Mouse (Mus musculus) T-helper 17 cell (primary cell): Measurements from ENCODE around the gene Kdelc2.

Experiments
- in situ Hi-C, 2 experiments: fragments of 300-600 bp; cut with MboI, MseI; formaldehyde crosslinking; loops; 1 replicate in 1 of 2; 2 replicates in 1 of 2; pipeline ENCODE4 v1.15.1; 2025; ENCODE audit warnings: high pct_unique_total_duplicates in 2 of 2

The Kdelc2 gene

DNA sequence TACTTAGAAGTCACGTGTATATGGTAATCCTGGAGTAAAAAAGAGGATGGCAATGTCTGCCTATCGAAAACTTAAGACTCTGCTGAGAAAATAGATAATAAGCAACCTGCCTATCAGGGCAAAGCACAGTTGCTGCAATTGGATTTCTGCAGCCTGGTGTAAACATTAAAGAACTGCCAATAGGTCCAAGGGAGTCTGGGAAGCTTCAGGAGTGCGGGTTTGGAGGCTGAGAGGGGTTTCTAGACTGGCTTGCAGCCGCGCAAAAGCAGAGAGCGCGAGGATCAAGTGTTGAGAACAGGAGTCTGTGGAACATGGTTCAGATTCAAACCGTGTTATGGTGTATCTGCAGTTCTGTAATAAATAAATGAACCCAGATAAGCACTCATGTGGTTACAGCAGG is 1.0 kb downstream of the Kdelc2 start:
- in situ Hi-C loops: no loop called here

DNA sequence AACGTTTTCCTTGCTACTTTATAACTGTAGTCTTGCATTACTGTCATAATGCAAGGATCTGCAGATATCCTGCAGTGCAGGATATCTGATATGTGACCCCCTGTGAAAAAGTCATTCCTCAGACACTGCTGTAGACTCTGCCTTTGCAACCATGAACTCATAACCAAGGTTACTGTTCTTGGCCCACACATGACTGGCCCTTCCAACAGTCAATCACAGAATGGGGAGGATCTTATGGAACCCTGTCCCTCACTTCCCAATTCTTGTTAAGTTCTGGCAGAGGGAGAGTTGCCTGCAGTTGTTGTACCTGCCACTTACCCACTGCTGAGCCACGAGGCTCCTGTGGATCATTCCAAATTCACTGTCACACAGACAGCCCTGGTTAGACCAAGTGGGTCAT is 3.6 kb downstream of the Kdelc2 start:
- in situ Hi-C loops: no loop called here

DNA sequence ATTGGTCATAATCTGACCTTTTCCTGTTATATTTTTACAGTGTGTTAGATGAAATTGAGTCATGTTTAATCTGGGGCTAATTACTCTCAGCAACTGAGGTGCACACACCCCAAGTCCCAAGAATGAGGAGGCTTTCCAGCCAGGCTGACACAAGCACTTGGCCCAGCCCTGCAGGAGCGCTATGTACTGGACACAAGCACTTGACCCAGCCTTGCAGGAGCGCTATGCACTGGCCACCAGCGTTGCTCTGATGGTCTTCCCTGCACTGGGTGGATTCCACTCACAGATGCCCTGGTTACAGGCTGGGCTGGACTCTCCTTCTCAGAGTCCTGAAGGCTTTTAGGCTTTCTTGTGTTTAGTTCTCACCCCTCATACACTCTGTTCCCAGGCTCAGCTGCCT is 5.3 kb downstream of the Kdelc2 start:
- in situ Hi-C loops: no loop called here

DNA sequence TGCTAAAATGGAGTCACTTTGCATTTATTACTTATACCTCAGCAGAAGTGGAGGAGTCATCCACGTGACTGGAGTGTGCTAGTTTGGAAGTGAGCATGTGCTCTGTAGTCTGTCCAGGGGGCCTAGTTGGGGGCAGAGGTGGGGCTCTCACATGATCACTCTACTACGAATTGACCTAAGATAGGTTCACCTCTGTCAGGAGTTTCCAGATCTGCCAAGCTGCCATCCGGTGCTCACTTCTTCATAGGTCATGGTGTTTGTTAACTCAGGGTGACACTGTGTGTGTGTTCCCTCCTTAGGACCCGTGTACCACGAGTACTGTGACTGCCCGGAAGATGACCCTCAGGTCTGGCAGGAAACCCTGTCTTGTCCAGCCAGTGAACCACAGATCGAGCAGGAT is 6.3 kb downstream of the Kdelc2 start:
- in situ Hi-C loops: loop anchor here (5.0 kb wide), 1 partner anchor 133 kb away; no protein-coding TSS in a partner anchor

DNA sequence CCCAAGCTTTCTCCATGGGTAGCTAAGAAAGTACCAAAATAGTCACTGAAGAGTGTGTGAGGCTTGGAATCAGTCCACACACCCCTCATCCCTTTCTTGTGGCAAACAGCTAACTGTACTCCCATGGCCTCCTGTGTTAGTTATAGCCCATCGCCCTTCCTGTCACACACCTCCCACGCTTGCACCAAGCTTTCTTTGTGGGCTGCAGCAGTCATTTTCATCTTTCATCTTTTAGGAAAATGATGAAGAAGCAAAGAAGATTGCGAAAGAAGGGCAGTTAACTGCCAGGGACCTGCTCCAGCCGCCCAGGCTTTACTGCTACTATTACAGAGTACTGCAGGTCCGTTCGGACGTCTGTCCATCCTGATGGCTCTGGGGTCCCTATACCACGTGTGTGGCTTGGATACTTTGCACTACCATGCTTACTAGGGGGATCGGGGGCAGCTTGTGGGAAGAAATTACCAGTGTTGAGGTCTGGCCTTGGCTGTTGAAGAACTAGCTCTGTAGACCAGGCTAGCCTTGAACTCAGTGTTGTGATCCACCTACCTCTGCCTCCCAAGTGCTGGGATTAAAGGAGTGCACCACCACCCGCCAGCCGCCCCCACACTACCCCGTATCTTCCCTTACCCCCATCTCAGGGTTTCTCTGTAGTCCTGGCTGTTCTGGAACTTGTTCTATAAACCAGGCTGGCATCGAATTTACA is 14.0 kb downstream of the Kdelc2 start:
- in situ Hi-C loops: no loop called here

DNA sequence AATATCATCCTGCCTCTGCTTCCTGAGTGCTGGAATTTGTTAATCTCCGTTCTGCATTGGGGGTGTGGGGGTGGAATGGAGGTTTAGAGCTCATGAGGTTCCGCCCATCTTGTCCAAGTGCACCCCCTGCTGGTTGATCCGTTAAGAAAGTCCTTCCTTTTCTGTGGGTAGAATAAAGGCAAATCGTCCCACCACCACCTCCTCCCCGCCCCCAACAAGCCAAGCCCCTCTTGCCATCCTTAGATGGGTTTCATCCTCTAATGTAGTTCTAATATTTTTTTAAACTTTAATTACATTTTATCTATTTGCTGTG is 14.5 kb downstream of the Kdelc2 start:
- in situ Hi-C loops: no loop called here

DNA sequence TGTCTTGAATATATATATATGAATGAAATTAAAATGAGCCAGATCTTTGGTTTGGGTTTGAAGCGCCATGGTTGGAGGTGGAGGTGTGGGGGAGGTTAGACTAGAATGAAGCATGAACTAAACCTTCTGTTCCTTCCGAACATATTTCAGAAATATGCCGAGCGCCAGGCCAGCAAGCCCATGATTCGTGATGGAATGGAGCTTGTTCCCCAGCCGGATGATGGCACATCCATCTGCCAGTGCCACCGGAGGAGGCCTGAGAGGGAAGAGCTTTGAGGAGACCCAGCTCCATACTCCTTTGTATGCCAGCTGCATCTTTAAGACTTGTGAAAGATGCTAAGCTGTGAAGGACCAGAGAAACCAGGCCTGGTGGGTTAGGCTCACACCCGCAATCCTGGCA is 15.7 kb downstream of the Kdelc2 start:
- in situ Hi-C loops: no loop called here

DNA sequence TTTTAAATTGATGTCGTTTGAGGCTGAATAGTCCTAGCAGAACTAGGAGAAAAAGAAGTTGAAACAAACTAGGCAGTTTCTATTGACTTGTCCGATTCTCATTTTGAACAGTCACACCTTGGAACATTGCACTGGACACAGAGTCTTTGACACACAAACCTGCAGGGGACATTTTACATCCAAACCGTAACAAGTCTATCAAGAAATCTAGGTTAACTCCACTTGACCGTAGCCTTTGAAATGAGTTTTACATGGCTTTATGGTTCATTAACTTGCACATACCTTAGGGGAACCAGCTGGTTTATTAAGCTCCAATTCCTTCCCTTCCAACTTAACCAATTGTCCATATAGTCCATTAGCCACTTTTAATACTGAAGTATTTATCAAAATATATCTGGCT is 16.9 kb downstream of the Kdelc2 start:
- in situ Hi-C loops: no loop called here

DNA sequence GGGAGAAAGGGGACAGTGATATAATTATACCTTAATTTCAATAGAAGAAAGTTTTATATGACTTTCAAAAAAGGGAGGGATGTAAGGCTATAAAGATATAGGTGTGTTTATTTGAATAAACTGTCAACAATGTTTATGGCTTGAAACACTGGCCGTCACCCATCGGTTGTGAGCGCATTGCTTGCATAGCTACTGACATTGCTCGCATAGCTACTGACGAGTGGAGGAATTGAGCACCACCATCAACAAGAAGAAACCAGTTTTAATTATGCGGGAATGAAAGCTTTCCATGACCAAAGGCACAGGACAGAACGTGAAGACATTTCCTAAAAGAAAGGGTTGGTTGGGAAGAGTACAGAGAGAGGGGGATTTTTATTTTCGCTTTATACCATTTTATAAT is 17.3 kb downstream of the Kdelc2 start:
- in situ Hi-C loops: no loop called here

DNA sequence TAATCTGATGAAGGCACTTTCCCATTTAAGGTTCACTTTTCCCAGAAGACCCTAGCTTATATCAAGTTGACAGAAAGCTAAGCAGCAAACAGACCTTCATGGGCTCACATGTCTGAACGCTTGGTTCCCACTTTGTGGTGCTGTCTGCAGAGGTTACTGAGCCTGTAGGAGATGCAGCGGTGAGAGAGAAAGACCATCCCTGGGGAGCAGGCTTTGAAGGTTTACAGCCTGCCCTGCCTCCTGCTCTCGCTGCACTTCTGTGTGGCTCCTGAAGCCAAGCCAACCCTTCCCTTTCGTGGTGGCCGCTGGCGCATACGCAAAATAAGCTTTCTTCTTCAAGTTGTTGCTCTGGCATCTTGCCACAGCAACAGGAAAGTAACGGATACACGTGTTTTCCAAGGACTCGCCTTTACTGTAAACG is 18.5 kb downstream of the Kdelc2 start, which contains the start of gene 4930550C14Rik:
TSS of gene 4930550C14Rik (plus strand) at position 35 of the 421 bp plus-strand sequence.
- in situ Hi-C loops: no loop called here

DNA sequence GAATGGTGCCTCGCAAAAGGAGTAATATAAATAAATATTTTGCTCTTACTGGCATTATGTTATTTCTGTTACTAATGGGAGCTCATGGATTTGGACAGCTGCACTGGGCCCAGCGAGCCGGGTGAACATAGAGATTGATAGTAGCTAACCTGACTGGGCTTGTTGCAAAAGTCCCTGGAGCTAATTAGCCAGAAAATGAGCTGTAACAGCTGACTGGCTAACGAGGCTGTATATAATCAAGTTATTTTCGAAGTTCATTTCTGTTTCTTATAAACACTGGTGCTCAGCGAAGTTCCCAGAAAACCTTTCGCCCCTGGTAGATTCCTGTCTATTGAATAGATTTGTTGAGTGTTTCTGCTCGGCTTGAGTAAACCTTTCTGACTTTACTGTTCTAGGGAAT is 19.2 kb downstream of the Kdelc2 start:
- in situ Hi-C loops: no loop called here

DNA sequence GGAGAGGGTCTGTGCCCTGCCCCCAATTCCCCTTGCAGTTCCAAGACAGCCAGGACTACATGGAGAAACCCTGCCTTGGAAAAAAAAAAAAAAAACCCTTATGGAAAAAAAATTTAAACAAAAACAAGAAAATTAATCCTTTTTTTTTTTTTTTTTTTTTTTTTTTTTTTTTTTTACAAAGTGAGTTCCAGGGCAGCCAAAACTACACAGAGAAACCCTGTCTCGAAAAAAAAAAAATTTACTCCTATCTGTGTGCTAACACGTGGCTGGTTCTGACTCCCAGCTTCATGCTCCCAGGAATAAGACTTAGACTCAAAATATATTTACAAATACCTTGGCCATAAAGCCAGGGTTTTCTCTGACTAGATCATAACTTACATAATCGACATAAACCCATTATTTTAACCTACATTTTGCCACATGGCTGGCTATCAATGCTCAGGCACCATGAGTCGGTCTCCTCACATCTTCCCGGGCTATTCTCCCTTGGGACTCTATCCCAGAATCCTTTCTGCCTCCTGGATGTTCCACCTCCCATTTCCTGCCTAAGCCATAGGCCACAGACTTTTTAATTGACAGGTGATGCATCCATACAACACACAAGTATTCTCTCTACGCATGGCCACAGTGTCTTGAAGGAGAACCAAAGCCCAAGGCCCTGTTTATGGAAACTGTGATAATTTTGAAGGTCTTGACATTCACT is 20.4 kb downstream of the Kdelc2 start:
- in situ Hi-C loops: no loop called here

DNA sequence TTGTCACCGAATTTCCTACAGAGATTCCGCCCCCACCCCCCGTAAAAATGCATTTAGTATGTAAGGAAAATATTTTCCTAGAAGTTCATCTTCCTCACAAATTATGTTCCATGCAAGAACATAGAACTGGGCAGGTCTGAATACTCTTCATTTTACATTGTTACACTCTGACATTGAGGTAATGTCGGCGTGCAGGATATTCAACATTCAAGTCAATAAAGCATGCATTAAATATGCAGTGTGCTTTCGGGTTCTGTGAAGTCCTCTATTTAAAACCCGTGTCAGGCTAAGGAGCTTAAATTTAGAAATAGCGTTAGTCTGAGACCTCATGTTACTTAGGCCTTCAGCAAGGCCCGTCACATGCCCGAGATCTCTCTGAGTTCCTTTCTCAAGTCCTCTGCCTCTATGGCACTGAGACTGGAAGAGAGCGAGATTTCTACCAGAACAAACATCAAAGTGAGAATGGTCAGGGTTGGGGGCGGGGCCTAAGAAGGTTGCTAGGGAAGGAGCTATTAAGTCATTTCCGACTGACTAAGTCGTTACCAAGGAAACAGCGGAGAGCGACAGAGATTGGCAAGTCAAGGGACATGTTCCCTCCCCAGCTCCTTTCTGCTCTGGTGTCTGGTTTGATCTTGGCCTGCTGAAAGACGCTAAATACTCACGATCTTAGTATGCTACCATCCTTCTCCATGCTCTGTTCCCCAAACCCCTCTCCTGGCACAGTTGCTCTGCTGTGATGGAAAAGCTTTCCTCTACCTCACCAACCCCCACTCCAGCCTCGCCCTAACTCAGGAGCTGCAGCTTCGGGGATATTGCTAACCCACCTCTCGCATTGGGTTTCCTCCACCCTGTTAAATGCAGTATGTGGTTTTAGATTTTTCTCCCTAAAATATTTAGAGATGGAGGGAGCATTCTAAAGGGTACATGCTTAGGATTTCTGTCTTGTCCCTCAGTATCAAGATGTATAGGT is 21.2 kb downstream of the Kdelc2 start:
- in situ Hi-C loops: no loop called here

DNA sequence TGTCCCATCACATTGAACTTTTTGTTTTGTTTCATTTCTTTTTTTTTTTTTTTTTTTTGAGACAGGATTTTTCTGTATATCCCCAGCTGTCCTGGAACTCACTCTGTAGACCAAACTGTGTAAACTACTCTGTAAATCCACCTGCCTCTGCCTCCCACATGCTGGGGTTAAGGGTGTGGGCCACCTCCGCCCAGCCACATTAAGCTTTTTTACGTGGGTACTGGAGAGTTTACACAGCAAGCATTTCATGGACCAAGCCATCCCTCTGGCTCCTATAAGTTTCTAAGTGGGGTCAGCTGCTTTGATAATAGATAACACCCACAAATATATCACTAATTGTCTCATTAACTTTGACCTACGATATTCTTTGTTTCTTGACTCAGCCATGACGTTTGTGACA is 24.7 kb downstream of the Kdelc2 start:
- in situ Hi-C loops: no loop called here

DNA sequence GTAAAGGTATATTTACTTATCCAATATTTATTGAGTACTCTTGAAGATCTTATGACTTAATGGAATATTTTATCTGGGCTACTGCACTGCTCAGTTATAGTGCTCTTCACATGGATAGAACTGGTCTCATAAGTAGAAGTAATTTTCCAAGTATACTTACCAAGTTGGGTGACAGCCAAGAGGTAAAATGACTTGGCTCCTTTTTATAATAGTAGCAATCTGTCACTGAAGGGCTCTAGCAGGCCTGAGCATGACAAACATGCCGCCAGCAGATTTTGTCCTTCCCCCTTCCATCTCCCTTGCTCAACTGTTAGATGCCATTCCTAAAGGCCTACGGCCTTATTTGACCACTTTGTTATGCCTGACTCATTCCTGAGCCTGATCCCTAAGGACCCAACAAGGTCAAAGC is 25.1 kb downstream of the Kdelc2 start:
- in situ Hi-C loops: no loop called here

DNA sequence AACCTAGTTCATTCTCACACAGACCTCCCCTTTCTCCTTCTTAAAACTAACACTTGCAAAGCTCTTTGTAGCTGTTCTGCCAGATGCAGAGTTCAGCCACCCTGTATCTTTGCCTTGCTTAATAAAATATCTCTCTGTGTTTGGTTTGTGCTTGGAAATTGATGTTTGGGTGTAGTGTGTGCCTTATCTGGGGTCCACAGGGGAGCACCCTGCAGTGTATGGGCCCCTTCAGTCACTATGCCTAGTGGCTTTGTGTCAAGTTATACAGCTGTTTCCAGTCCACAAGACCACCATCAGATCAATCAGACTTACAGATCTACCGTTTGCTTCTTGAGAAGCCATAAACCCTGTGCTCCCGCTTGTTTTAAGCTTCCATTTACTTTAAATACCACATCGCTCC is 25.6 kb downstream of the Kdelc2 start:
- in situ Hi-C loops: no loop called here

DNA sequence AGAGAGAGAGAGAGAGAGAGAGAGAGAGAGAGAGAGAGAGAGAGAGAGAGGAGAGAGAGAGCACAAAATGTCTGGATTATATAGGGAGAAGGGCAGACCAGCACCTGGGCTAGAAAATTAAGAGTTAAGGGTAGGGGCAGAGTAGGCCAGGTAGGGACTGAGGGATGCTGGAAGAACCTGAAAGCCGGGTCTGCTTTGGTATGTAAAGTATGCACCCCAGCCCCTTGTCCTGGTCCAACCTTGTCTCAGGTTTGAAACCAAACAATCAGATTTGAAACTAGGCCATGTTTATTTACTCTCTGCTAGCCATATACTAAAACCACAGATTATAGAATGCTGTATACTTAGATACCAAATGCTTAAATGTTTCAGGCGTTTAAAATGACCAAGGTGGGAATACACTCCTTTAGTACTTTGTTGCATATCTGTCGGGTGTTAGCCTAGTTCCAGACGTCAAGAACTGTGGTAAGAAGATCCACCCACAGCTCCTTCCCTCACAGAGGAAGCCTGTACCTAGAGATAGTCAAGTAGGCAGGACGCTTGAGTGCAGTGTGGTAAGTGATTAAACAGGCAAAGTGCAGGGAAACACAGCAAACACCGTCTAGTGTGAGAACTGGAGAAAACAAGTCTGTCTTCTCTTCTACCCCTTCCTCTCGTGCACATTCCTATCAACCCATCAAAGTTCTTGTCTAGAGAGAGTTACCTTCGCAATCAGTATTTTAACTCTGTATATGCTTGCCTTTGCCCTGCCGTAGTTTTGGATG is 38.5 kb downstream of the Kdelc2 start:
- in situ Hi-C loops: no loop called here

DNA sequence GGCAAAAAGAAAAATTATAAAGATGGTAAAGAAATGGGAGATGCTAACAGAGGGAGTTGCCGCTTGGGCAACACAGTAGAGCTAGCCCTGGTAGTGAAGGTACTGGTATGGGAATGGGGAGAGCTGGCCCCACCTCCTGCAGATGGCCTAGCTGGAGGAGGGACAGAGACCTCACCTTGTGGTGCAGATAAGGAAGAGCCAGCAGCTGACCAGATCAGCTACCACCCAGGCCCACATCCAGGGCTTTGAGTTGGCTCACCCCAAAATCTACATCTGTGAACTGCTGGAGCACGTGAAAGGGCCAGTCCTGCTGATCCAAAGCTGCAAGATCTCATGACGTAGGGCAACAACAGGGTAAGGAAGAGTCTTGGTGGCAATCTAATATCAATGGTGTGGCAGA is 42.9 kb downstream of the Kdelc2 start:
- in situ Hi-C loops: no loop called here

DNA sequence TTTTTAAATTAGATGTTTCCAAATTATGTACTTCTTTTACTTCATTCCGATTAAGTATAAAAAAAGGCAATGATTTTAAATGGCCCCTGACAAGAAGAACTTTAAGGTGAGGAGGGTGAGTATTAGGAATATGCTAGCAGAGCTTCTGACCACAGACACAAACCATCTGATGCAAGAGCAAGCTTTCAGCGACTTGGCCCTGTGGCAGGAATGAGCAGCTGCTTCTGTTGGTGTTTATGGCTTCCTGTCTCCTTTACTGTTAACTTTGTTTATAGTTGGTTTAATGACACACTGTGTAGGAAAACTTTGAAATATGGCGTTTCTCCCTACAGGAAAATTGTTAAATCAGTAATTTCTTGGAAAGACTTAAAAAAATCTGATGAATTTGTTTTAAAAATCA is 43.8 kb downstream of the Kdelc2 start:
- in situ Hi-C loops: no loop called here

DNA sequence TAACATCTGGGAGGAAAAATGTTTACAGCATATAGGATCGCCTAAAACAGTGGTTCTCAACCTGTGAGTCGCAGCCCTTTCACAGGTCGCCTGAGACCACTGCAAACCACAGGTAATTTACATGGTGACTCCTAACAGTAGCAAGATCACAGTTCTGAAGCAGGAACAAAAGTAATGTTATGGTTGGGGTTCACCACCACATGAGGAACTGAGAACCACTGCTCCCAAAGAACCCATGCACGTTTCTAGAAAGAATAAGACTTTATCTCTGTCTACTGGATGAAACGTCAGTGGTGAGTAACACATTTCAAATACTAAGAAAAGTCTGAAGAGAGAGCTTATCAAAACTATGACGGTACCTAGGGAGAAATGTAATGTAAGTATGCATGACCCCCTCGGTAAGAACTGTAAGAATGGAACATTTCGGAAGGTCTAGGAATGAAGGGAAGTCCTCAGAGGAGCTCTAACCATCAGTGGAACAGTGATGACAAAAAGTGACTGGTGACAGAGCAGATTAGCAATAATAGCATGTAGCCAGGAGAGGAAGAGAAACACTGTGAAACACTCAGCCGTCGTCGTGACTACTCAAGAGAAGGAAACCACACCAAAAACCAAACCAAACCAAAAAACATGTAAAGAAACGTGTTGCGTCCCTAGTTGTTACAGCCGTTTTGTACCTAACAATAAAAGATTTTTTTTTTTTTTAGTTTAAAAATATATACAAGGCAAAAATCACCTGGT is 52.2 kb downstream of the Kdelc2 start:
- in situ Hi-C loops: no loop called here

DNA sequence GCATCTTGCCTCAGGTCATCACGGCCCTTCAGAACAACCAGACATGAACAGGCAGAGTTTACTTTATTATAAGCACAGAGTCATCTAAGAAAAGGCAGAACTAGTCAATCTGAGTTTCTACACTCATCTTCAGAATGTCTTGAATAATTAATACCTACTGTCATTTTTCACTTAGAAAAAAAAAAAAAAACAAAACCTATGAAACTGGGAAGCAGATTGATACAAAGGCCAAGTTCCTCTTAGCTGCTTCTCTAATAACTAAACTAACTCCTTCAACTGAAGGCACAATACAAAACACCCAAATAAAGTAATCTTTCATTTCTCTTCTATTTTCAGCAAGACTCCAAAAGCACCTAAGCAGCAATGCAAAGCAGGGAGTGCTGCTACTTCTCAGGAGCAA is 66.8 kb downstream of the Kdelc2 start:
- in situ Hi-C loops: no loop called here
